Mouse (Mus musculus): ENCODE measurements around the gene Map6. TPM values are rescaled to one million over a fixed set of nuclear protein-coding genes. Genes with fewer than 3 reads are reported as not detected.

Map6 gene
- polyA plus RNA-seq, 1 experiment from 2014 or later = 3.0 TPM

GRCm38 (mm10) chr7:99380491-99381213, 113.4 kb downstream of the Map6 start:
- H3K4me2 ChIP-seq = peak overlapping the region; percentile 79
- peak; percentile 54 for ATAC-seq (ENCODE audit: insufficient number of reproducible peaks, low FRiP score)
- no peaks in the 10 kb centered on the region; the same call in 1 of the 2 replicates for H3K9me3 ChIP-seq (replicated peaks)
- WGBS = under 1% methylated on average over 24 of the region's 24 CpGs
- H3K27me3 ChIP-seq (replicated peaks) = no peaks in the 10 kb centered on the region
- peaks cover 56% of the 10 kb centered on the region for H3K4me1 ChIP-seq (replicated peaks)
- peak overlapping the region; percentile 69 for H3K9ac ChIP-seq
- peak overlapping the region; percentile 79 for H3K4me3 ChIP-seq
- no peaks in the 10 kb centered on the region for H3K36me3 ChIP-seq
- peak overlapping the region; percentile 90 for H3K27ac ChIP-seq (ENCODE audit: poor library complexity, severe bottlenecking)

DNA sequence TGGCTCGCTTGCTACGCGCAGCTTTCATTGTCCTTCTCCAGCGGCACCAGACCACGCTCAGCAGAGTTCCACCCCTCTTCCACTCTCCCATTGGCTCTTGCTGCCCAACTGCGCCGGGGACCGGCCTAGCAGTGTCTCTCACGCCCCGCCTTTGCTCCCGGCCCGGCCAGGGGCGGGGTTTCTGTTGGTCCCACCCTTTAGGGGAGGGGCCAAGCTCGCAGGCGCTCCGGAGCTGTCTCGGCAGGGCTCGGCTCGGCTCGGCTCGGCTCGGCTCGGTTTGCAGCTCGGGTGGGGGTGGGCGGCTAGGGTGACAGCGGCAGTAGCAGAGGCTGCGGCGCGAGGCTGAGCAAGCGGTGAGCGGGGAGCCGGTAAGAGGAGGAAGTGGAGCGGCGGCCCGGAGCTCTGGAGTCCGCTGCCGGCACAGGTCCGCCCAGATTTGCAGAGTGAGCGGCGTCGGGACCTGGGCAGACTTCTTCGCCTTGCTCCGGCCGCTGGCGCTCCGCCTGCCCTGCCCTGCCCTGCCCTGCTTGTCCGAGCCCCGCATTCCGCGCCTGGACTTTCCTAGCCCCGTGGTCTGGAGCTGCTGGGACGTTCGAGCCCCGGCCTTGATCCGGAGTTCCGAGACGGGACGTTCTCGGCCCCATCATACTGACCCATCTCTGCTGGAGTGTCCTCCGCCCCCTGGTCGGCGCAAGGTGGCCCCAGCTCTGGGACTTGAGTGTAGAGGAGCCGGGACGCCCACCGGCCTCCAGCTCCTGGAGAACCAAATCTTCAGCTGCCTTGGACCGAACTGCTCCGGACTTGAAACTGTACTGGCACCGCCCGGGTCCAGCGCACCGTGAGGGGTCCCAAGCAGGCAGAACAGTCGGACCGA, 114.2 kb downstream of the Map6 start, which contains the start of gene Gdpd5:
Gene Gdpd5 (plus strand): TSS at position 201 of the 874 bp plus-strand sequence.
- Histone ChIP-seq H3K4me2 (peak within 1 kb of the TSS; percentile 79), H3K27ac (ENCODE audit: poor library complexity, severe bottlenecking) (peak within 1 kb of the TSS; percentile 90), H3K36me3 (no peaks in the 10 kb centered on the region), H3K4me1 (replicated peaks) (peaks cover 64% of the 10 kb centered on the region), H3K27me3 (replicated peaks) (no peaks in the 10 kb centered on the region), H3K4me3 (peak within 1 kb of the TSS; percentile 79), H3K9me3 (replicated peaks) (no peaks in the 10 kb centered on the region; the same call in 1 of the 2 replicates), H3K9ac (peak within 1 kb of the TSS; percentile 92)
- peak; percentile 91 for ATAC-seq (ENCODE audit: insufficient number of reproducible peaks, low FRiP score)
- under 1% methylated on average over 73 of the region's 73 CpGs for WGBS

DNA sequence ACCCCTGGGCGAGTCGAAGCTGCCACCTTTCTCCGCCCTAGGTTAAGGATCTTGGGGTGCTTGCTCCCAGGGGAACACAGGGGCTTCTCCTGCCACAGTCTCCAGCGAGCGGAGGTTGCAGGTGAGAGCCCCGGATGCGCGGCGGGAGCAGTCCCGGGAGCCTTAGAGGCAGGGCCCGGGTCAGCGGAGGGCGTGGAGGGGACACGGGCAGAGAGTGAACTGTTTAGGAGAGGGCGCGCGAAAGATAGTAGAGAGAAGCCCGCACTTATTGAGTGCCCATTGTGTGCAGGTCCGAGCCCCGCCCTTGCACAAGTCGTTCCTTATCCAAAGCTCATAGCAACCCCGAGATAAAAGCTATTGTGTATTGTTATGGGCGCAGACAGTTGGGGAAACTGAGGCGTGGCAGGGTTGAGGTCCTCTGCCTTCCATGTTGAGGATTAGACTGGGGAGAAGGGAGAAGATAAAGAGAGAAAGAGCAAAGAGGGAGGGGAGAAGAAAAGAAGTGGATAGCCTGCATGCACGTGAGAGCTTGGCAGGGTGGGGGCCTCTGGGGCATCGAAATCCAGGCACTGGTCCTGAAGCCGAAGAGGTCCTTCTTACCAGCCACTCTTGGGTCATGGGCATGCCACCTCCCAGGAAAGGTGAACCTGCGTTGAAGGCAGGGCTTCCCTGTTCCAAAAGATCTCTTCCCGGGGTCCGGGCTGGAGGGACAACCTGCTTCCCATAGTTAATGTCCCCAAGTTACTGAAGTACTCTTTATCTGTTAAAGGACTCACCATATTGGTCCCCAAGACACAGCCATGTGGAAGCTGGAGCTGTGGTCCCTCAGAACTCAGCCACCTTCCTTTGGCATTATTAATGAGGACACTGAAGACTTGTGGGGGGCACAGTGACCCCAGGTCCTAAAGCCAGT, 115.1 kb downstream of the Map6 start:
- Histone ChIP-seq H3K9me3 (replicated peaks) (no peaks in the 10 kb centered on the region), H3K27me3 (replicated peaks) (no peaks in the 10 kb centered on the region), H3K36me3 (peaks cover 5% of the 10 kb centered on the region), H3K9ac (peak overlapping the region; percentile 92), H3K27ac (ENCODE audit: poor library complexity, severe bottlenecking) (peak overlapping the region; percentile 90), H3K4me3 (peak overlapping the region; percentile 79), H3K4me2 (peak overlapping the region; percentile 79), H3K4me1 (replicated peaks) (peaks cover 69% of the 10 kb centered on the region)
- WGBS = 5% methylated on average over 30 of the region's 30 CpGs
- no peak for ATAC-seq (ENCODE audit: insufficient number of reproducible peaks, low FRiP score)

- peak overlapping the region; percentile 79 for H3K4me2 ChIP-seq
- H3K4me3 ChIP-seq = peak overlapping the region; percentile 79
- no peak for ATAC-seq (ENCODE audit: insufficient number of reproducible peaks, low FRiP score)
- no peaks in the 10 kb centered on the region for H3K9me3 ChIP-seq (replicated peaks)
- peak overlapping the region; percentile 92 for H3K9ac ChIP-seq
- no peaks in the 10 kb centered on the region for H3K27me3 ChIP-seq (replicated peaks)
- 42% methylated on average over 5 of the region's 5 CpGs for WGBS
- H3K36me3 ChIP-seq = peaks cover 13% of the 10 kb centered on the region
- peak overlapping the region; percentile 94 for H3K27ac ChIP-seq (ENCODE audit: poor library complexity, severe bottlenecking)
- H3K4me1 ChIP-seq (replicated peaks) = peaks cover 76% of the 10 kb centered on the region
Measured at GRCm38 (mm10) chr7:99383246-99383645, 116.0 kb downstream of the Map6 start.

- Histone ChIP-seq H3K4me1 (replicated peaks) (peaks cover 76% of the 10 kb centered on the region), H3K9me3 (replicated peaks) (no peaks in the 10 kb centered on the region), H3K4me3 (peak overlapping the region; percentile 79), H3K36me3 (peaks cover 19% of the 10 kb centered on the region), H3K27me3 (replicated peaks) (no peaks in the 10 kb centered on the region), H3K27ac (ENCODE audit: poor library complexity, severe bottlenecking) (peak overlapping the region; percentile 94), H3K9ac (peak overlapping the region; percentile 92), H3K4me2 (peak overlapping the region; percentile 79)
- WGBS = 11% methylated on average over 4 of the region's 4 CpGs
- ATAC-seq (ENCODE audit: insufficient number of reproducible peaks, low FRiP score) = peak; percentile 13
Measured at GRCm38 (mm10) chr7:99384101-99384611, 116.9 kb downstream of the Map6 start.

DNA sequence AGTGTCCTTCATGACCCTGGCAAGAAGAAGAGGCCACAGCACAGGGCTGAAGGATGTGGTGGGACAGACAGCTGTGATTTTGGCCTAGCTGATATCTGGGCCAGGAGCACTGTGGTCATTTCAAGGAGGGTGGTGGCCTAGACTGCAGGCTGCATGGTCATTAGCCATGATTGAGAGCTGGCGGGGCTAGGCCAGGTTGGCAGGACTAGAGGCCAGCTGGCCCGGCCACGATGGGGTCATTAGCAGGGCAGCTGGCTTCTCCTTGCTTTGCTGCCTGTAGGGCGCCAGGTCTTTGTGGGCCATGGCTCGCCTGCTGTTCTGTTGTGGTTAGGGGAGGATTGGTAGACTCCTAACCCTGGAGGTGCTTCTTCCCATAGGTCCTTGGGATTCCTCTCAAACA, 118.8 kb downstream of the Map6 start:
- no peaks in the 10 kb centered on the region for H3K27me3 ChIP-seq (replicated peaks)
- H3K9ac ChIP-seq = peak overlapping the region; percentile 21; the same call in 1 of the 2 replicates
- peaks cover 84% of the 10 kb centered on the region for H3K4me1 ChIP-seq (replicated peaks)
- no peak overlapping the region for H3K4me3 ChIP-seq
- H3K4me2 ChIP-seq = no peak overlapping the region
- H3K36me3 ChIP-seq = peaks cover 22% of the 10 kb centered on the region
- WGBS = 76% methylated on average over 5 of the region's 5 CpGs
- H3K27ac ChIP-seq (ENCODE audit: poor library complexity, severe bottlenecking) = no peak overlapping the region
- no peaks in the 10 kb centered on the region for H3K9me3 ChIP-seq (replicated peaks)
- no peak for ATAC-seq (ENCODE audit: insufficient number of reproducible peaks, low FRiP score)

Other genes with a start within 250 kb of the Map6 start
- gene Uvrag, start 126.3 kb upstream of the Map6 start, polyA plus RNA-seq (2016; fragmentation: Nextera tagmentation; extraction: Ambion mirVana) = 18.8 and 19.6 TPM in 2 replicates
- 10.0 and 10.3 TPM in 2 replicates for gene Dgat2, start 84.7 kb upstream of the Map6 start, polyA plus RNA-seq (2016; fragmentation: Nextera tagmentation; extraction: Ambion mirVana)
- 2.5 and 3.1 TPM in 2 replicates for gene Mogat2, start 28.8 kb upstream of the Map6 start, polyA plus RNA-seq (2016; fragmentation: Nextera tagmentation; extraction: Ambion mirVana)
- gene Serpinh1, start 85.8 kb downstream of the Map6 start, polyA plus RNA-seq (2016; fragmentation: Nextera tagmentation; extraction: Ambion mirVana) = 1,302 and 1,316 TPM in 2 replicates
- gene Gdpd5, start 114.0 kb downstream of the Map6 start, polyA plus RNA-seq (2016; fragmentation: Nextera tagmentation; extraction: Ambion mirVana) = 28.5 and 28.8 TPM in 2 replicates
- gene Klhl35, start 198.6 kb downstream of the Map6 start, polyA plus RNA-seq (2016; fragmentation: Nextera tagmentation; extraction: Ambion mirVana) = 0.85 and 1.3 TPM in 2 replicates
- 459 and 490 TPM in 2 replicates for gene Rps3, start 216.3 kb downstream of the Map6 start, polyA plus RNA-seq (2016; fragmentation: Nextera tagmentation; extraction: Ambion mirVana)

All from heart, embryonic 12.5 days (tissue).